Mouse (Mus musculus): ENCODE data around the gene Cyb5d1.

DNA sequence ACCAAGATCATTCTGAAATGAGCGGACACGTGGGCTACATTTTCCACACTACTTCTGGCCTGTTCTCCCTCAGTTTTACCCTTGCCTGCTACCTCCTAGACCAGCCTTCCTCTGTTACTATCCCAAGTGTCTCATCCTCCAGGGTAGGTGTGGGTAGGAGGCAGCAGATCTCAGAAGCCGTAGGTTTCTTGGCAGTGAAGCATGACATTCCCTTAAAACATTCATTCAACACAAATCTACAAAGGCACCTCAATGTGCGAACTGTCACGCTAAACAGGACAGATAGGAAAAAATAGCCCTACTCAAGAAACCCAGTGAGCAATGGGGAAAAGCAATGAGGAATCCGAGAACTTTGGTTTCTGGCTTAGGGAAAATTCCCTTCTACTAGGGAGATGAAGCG, 17.1 kb upstream of the Cyb5d1 start:
- TF ChIP-seq CTCF (IDR thresholded peaks at IDR 0.05; ENCODE audit: extremely low read depth, insufficient read length, insufficient replicate concordance, low read depth, low read length): no peak
- TF ChIP-seq POLR2A (IDR thresholded peaks at IDR 0.05; ENCODE audit: low read depth, low read length): no peak
